Mouse (Mus musculus) midbrain, embryonic 14.5 days (tissue): ENCODE results near the gene Gm19426. TPM values are rescaled to one million over a fixed set of nuclear protein-coding genes. Genes with fewer than 3 reads are reported as not detected.

Experiments
- ATAC-seq: fragments of 200-750 bp; cut with Nextera tagmentation; 2 replicates; pipeline ENCODE4 v1.8.0; 2017; ENCODE audit warnings: moderate number of reproducible peaks, moderate library complexity; ENCODE audit not compliant: low FRiP score, low TSS enrichment
- DNase-seq: peaks from one replicate; pipeline ENCODE4 v3.0.0-alpha.2; 2015
- H3K27ac ChIP-seq: fragments of 300-500 bp; sonication (generic); replicated peaks from 2 replicates; pipeline ENCODE4 v1.5.1; 2014; ENCODE audit warnings: mild to moderate bottlenecking, low read depth, low read length, moderate library complexity
- H3K27me3 ChIP-seq: fragments of 300-500 bp; sonication (generic); 2 replicates; pipeline ENCODE4 v1.6.1; 2014; ENCODE audit warnings: low read length, control low read depth, mixed read lengths; ENCODE audit not compliant: control insufficient read depth, insufficient read depth
- H3K36me3 ChIP-seq: fragments of 300-500 bp; sonication (generic); 2 replicates; pipeline ENCODE4 v1.6.1; 2014; ENCODE audit warnings: low read length, control low read depth; ENCODE audit not compliant: control insufficient read depth, insufficient read depth
- H3K4me1 ChIP-seq: fragments of 300-500 bp; sonication (generic); 2 replicates; pipeline ENCODE4 v1.6.1; 2014; ENCODE audit warnings: mild to moderate bottlenecking, antibody characterized with exemption, low read length, control low read depth; ENCODE audit not compliant: control insufficient read depth, insufficient read depth
- H3K4me2 ChIP-seq: fragments of 300-500 bp; sonication (generic); 2 replicates; pipeline ENCODE4 v1.6.1; 2014; ENCODE audit warnings: mild to moderate bottlenecking, low read length, moderate library complexity
- H3K4me3 ChIP-seq: fragments of 300-500 bp; sonication (generic); replicated peaks from 2 replicates; pipeline ENCODE4 v1.5.1; 2014; ENCODE audit warnings: low read depth, low read length
- H3K9ac ChIP-seq: fragments of 300-500 bp; sonication (generic); replicated peaks from 2 replicates; pipeline ENCODE4 v1.6.1; 2014; ENCODE audit warnings: mild to moderate bottlenecking, low read length, moderate library complexity
- H3K9me3 ChIP-seq: fragments of 300-500 bp; sonication (generic); 2 replicates; pipeline ENCODE4 v1.6.1; 2016; ENCODE audit warnings: low read length, control low read depth, mixed read lengths; ENCODE audit not compliant: control insufficient read depth
- WGBS: fragments of 180-500 bp; shearing (Covaris S2); extraction: QIAGEN DNeasy Blood & Tissue Kit; methylation state at CpG from one replicate; pipeline ENCODE4 v1.1.7; 2014; 5-methylcytosine and 5-hydroxymethylcytosine counted together
- polyA plus RNA-seq: library from polyadenylated mRNA; unstranded; fragments of >200 nt; fragmentation: Nextera tagmentation; extraction: Ambion mirVana; gene quantifications from 2 replicates; pipeline ENCODE4 v1.2.1, GENCODE M21; 2014

The Gm19426 gene
- polyA plus RNA-seq, 1 experiment from 2014 or later, result 2.0 TPM

- H3K27ac ChIP-seq, result peak overlapping the region; percentile 97
- H3K9ac ChIP-seq, result peak overlapping the region; percentile 91
- WGBS, result under 1% methylated on average over 5 of the region's 5 CpGs
- H3K27me3 ChIP-seq, result no peaks in the 10 kb centered on the region
- H3K4me3 ChIP-seq, result peak overlapping the region; percentile 72
- H3K36me3 ChIP-seq, result no peaks in the 10 kb centered on the region
- peaks cover 45% of the 10 kb centered on the region for H3K4me1 ChIP-seq
- ATAC-seq, result no peak
- peak overlapping the region; percentile 86 for H3K4me2 ChIP-seq
- no peak for DNase-seq
- no peaks in the 10 kb centered on the region for H3K9me3 ChIP-seq
Measured at GRCm38 (mm10) chr2:84741841-84742450, 1.5 kb downstream of the Gm19426 start.

GRCm38 (mm10) chr2:84740608-84741333 is 2.7 kb downstream of the Gm19426 start:
- Histone ChIP-seq H3K36me3 (no peaks in the 10 kb centered on the region), H3K4me1 (peaks cover 56% of the 10 kb centered on the region), H3K4me2 (peak overlapping the region; percentile 86), H3K9ac (no peak overlapping the region), H3K27me3 (no peaks in the 10 kb centered on the region), H3K9me3 (no peaks in the 10 kb centered on the region), H3K27ac (0 out of 2 replicates have a peak overlapping the region, but pooled peaks have one; percentile 26), H3K4me3 (0 out of 2 replicates have a peak overlapping the region, but pooled peaks have one; percentile 72)
- ATAC-seq (no peak), DNase-seq (peak; percentile 47)
- 62% methylated on average over 15 of the region's 15 CpGs for WGBS

GRCm38 (mm10) chr2:84738271-84738911 is 5.1 kb downstream of the Gm19426 start:
- no peak overlapping the region for H3K9ac ChIP-seq

GRCm38 (mm10) chr2:84737451-84737925 is 6.0 kb downstream of the Gm19426 start:
- DNase-seq, result peak; percentile 67
- WGBS, result 4% methylated on average over 8 of the region's 8 CpGs
- peak overlapping the region; percentile 71 for H3K4me3 ChIP-seq

More at GRCm38 (mm10) chr2:84738271-84738911, 5.1 kb downstream of the Gm19426 start:
- Histone ChIP-seq H3K4me2 (peak overlapping the region; percentile 58), H3K27ac (0 out of 2 replicates have a peak overlapping the region, but pooled peaks have one; percentile 6), H3K36me3 (no peaks in the 10 kb centered on the region), H3K4me3 (no peak overlapping the region), H3K4me1 (peaks cover 57% of the 10 kb centered on the region), H3K27me3 (no peaks in the 10 kb centered on the region), H3K9me3 (no peaks in the 10 kb centered on the region)
- peak; percentile 62 for DNase-seq
- 3% methylated on average over 12 of the region's 12 CpGs for WGBS
- no peak for ATAC-seq

GRCm38 (mm10) chr2:84736312-84737161 is 6.9 kb downstream of the Gm19426 start:
- Histone ChIP-seq H3K9me3 (no peaks in the 10 kb centered on the region), H3K9ac (peak overlapping the region; percentile 88), H3K4me2 (peak overlapping the region; percentile 58), H3K27ac (peak overlapping the region; percentile 3; the same call in 1 of the 2 replicates), H3K27me3 (no peaks in the 10 kb centered on the region), H3K4me3 (peak overlapping the region; percentile 71), H3K4me1 (peaks cover 52% of the 10 kb centered on the region), H3K36me3 (no peaks in the 10 kb centered on the region)
- peak; percentile 38 for DNase-seq
- 4% methylated on average over 27 of the region's 27 CpGs for WGBS
- ATAC-seq, result no peak

More at GRCm38 (mm10) chr2:84737451-84737925, 6.0 kb downstream of the Gm19426 start:
- Histone ChIP-seq H3K4me1 (peaks cover 61% of the 10 kb centered on the region), H3K27ac (0 out of 2 replicates have a peak overlapping the region, but pooled peaks have one; percentile 6), H3K36me3 (no peaks in the 10 kb centered on the region), H3K27me3 (no peaks in the 10 kb centered on the region), H3K4me2 (peak overlapping the region; percentile 58), H3K9ac (0 out of 2 replicates have a peak overlapping the region, but pooled peaks have one; percentile 2), H3K9me3 (no peaks in the 10 kb centered on the region)
- no peak for ATAC-seq

GRCm38 (mm10) chr2:84735346-84735920 is 8.0 kb downstream of the Gm19426 start:
- DNase-seq (peak; percentile 31), ATAC-seq (no peak)
- H3K36me3 ChIP-seq, result no peaks in the 10 kb centered on the region
- no peaks in the 10 kb centered on the region for H3K9me3 ChIP-seq
- peak overlapping the region; percentile 71 for H3K4me3 ChIP-seq
- 20% methylated on average over 7 of the region's 7 CpGs for WGBS
- peak overlapping the region; percentile 88 for H3K9ac ChIP-seq
- peak overlapping the region; percentile 89 for H3K27ac ChIP-seq
- H3K27me3 ChIP-seq, result no peaks in the 10 kb centered on the region
- H3K4me1 ChIP-seq, result peaks cover 43% of the 10 kb centered on the region
- H3K4me2 ChIP-seq, result peak overlapping the region; percentile 58

- no peaks in the 10 kb centered on the region for H3K36me3 ChIP-seq
- DNase-seq, result peak; percentile 10
- 0% methylated on average over 2 of the region's 2 CpGs for WGBS
- peak overlapping the region; percentile 58 for H3K4me2 ChIP-seq
- peak overlapping the region; percentile 71 for H3K4me3 ChIP-seq
- H3K27me3 ChIP-seq, result no peaks in the 10 kb centered on the region
- peak overlapping the region; percentile 88 for H3K9ac ChIP-seq
- H3K4me1 ChIP-seq, result peaks cover 43% of the 10 kb centered on the region
- peak overlapping the region; percentile 89 for H3K27ac ChIP-seq
- ATAC-seq, result no peak
- H3K9me3 ChIP-seq, result no peaks in the 10 kb centered on the region
Measured at GRCm38 (mm10) chr2:84734919-84735318, 8.5 kb downstream of the Gm19426 start.
